Mouse (Mus musculus): ENCODE measurements at regions not wholly inside any gene's neighbourhood (a gene's known extent, or its start where the extent isn't known, plus 50 kb on each side); places are given as distances from the start of the nearest gene placed in this dataset.

- no peak for DNase-seq (ENCODE audit: low read depth, low spot score)
- Histone ChIP-seq H3K4me3 (ENCODE audit: insufficient read depth in 1 of 2, low read depth in 1 of 2, low read length in 2 of 2, poor library complexity in 1 of 2, severe bottlenecking in 1 of 2) (no peak overlapping the region), H3K27ac (ENCODE audit: insufficient read depth, low read depth, low read length, poor library complexity, severe bottlenecking) (no peak overlapping the region), H3K4me1 (ENCODE audit: control insufficient read depth in 2 of 2, insufficient read depth in 2 of 2, low read length in 2 of 2, poor library complexity in 1 of 2) (no peaks in the 10 kb centered on the region), H3K36me3 (ENCODE audit: control insufficient read depth, insufficient read depth, low read length, poor library complexity, severe bottlenecking) (no peaks in the 10 kb centered on the region), H3K9ac (ENCODE audit: insufficient read depth, low read depth, low read length, poor library complexity, severe bottlenecking) (no peak overlapping the region), H3K9me3 (ENCODE audit: control insufficient read depth, insufficient read depth, low read depth, low read length) (no peaks in the 10 kb centered on the region)
- in situ Hi-C loops (cut with MboI; ENCODE audit: low sequenced_read_pairs in 2 of 2, unreplicated experiment in 2 of 2), result no loop called here
- no peak for TF ChIP-seq CHD2 (IDR thresholded peaks at IDR 0.05; ENCODE audit: low read depth, low read length)
- TF ChIP-seq HCFC1 (IDR thresholded peaks at IDR 0.05; ENCODE audit: borderline replicate concordance, insufficient read depth, low read length), result no peak
- TF ChIP-seq ZC3H11A (IDR thresholded peaks at IDR 0.05; ENCODE audit: borderline replicate concordance, low read depth, low read length), result no peak
- no peak for TF ChIP-seq MAFK (IDR thresholded peaks at IDR 0.05; ENCODE audit: insufficient read depth, low read depth, low read length)
- TF ChIP-seq ZNF384 (IDR thresholded peaks at IDR 0.05; ENCODE audit: low read depth, low read length), result no peak
These were observed 343.3 kb upstream of the Kif2a start for GRCm38 (mm10) chr13:107365241-107365640.

- DNase-seq (ENCODE audit: low read depth, low spot score), result no peak
- in situ Hi-C loops (cut with MboI; ENCODE audit: low sequenced_read_pairs in 2 of 2, unreplicated experiment in 2 of 2), result no loop called here
- no peak for TF ChIP-seq ZNF384 (IDR thresholded peaks at IDR 0.05; ENCODE audit: low read depth, low read length)
- no peak for TF ChIP-seq HCFC1 (IDR thresholded peaks at IDR 0.05; ENCODE audit: borderline replicate concordance, insufficient read depth, low read length)
- no peak for TF ChIP-seq ZC3H11A (IDR thresholded peaks at IDR 0.05; ENCODE audit: borderline replicate concordance, low read depth, low read length)
- TF ChIP-seq MAFK (IDR thresholded peaks at IDR 0.05; ENCODE audit: insufficient read depth, low read depth, low read length), result no peak
- no peak for TF ChIP-seq CHD2 (IDR thresholded peaks at IDR 0.05; ENCODE audit: low read depth, low read length)
- Histone ChIP-seq H3K4me3 (ENCODE audit: insufficient read depth in 1 of 2, low read depth in 1 of 2, low read length in 2 of 2, poor library complexity in 1 of 2, severe bottlenecking in 1 of 2) (no peak overlapping the region), H3K4me1 (ENCODE audit: control insufficient read depth in 2 of 2, insufficient read depth in 2 of 2, low read length in 2 of 2, poor library complexity in 1 of 2) (no peaks in the 10 kb centered on the region), H3K27ac (ENCODE audit: insufficient read depth, low read depth, low read length, poor library complexity, severe bottlenecking) (no peak overlapping the region), H3K9me3 (ENCODE audit: control insufficient read depth, insufficient read depth, low read depth, low read length) (no peaks in the 10 kb centered on the region), H3K36me3 (ENCODE audit: control insufficient read depth, insufficient read depth, low read length, poor library complexity, severe bottlenecking) (no peaks in the 10 kb centered on the region), H3K9ac (ENCODE audit: insufficient read depth, low read depth, low read length, poor library complexity, severe bottlenecking) (no peak overlapping the region)
These were observed 341.1 kb upstream of the Kif2a start for GRCm38 (mm10) chr13:107362806-107363687.

GRCm38 (mm10) chr13:107340802-107341364, 319.0 kb upstream of the Kif2a start:
- H3K9ac ChIP-seq (ENCODE audit: insufficient read depth, low read depth, low read length, poor library complexity, severe bottlenecking), result no peak overlapping the region
- DNase-seq (ENCODE audit: low read depth, low spot score), result no peak
- in situ Hi-C loops (cut with MboI; ENCODE audit: low sequenced_read_pairs in 2 of 2, unreplicated experiment in 2 of 2), result no loop called here
- no peaks in the 10 kb centered on the region for H3K4me1 ChIP-seq (ENCODE audit: control insufficient read depth in 2 of 2, insufficient read depth in 2 of 2, low read length in 2 of 2, poor library complexity in 1 of 2)
- H3K36me3 ChIP-seq (ENCODE audit: control insufficient read depth, insufficient read depth, low read length, poor library complexity, severe bottlenecking), result no peaks in the 10 kb centered on the region
- H3K27ac ChIP-seq (ENCODE audit: insufficient read depth, low read depth, low read length, poor library complexity, severe bottlenecking), result no peak overlapping the region
- no peaks in the 10 kb centered on the region for H3K9me3 ChIP-seq (ENCODE audit: control insufficient read depth, insufficient read depth, low read depth, low read length)
- TF ChIP-seq ZNF384 (IDR thresholded peaks at IDR 0.05; ENCODE audit: low read depth, low read length) (no peak), HCFC1 (IDR thresholded peaks at IDR 0.05; ENCODE audit: borderline replicate concordance, insufficient read depth, low read length) (no peak), ZC3H11A (IDR thresholded peaks at IDR 0.05; ENCODE audit: borderline replicate concordance, low read depth, low read length) (no peak), CHD2 (IDR thresholded peaks at IDR 0.05; ENCODE audit: low read depth, low read length) (no peak), MAFK (IDR thresholded peaks at IDR 0.05; ENCODE audit: insufficient read depth, low read depth, low read length) (no peak)
- H3K4me3 ChIP-seq (ENCODE audit: insufficient read depth in 1 of 2, low read depth in 1 of 2, low read length in 2 of 2, poor library complexity in 1 of 2, severe bottlenecking in 1 of 2), result no peak overlapping the region

- TF ChIP-seq ZC3H11A (IDR thresholded peaks at IDR 0.05; ENCODE audit: borderline replicate concordance, low read depth, low read length), result no peak
- no peak for TF ChIP-seq MAFK (IDR thresholded peaks at IDR 0.05; ENCODE audit: insufficient read depth, low read depth, low read length)
- in situ Hi-C loops (cut with MboI; ENCODE audit: low sequenced_read_pairs in 2 of 2, unreplicated experiment in 2 of 2), result no loop called here
- no peak overlapping the region for H3K9ac ChIP-seq (ENCODE audit: insufficient read depth, low read depth, low read length, poor library complexity, severe bottlenecking)
These were observed 316.2 kb upstream of the Kif2a start for GRCm38 (mm10) chr13:107338111-107338510.

More at GRCm38 (mm10) chr13:107338111-107338510, 316.2 kb upstream of the Kif2a start:
- no peak for DNase-seq (ENCODE audit: low read depth, low spot score)
- Histone ChIP-seq H3K4me1 (ENCODE audit: control insufficient read depth in 2 of 2, insufficient read depth in 2 of 2, low read length in 2 of 2, poor library complexity in 1 of 2) (no peaks in the 10 kb centered on the region), H3K9me3 (ENCODE audit: control insufficient read depth, insufficient read depth, low read depth, low read length) (no peaks in the 10 kb centered on the region), H3K4me3 (ENCODE audit: insufficient read depth in 1 of 2, low read depth in 1 of 2, low read length in 2 of 2, poor library complexity in 1 of 2, severe bottlenecking in 1 of 2) (no peak overlapping the region), H3K27ac (ENCODE audit: insufficient read depth, low read depth, low read length, poor library complexity, severe bottlenecking) (no peak overlapping the region), H3K36me3 (ENCODE audit: control insufficient read depth, insufficient read depth, low read length, poor library complexity, severe bottlenecking) (no peaks in the 10 kb centered on the region)
